Mouse (Mus musculus): Measurements from ENCODE around the gene Epha10.

DNA sequence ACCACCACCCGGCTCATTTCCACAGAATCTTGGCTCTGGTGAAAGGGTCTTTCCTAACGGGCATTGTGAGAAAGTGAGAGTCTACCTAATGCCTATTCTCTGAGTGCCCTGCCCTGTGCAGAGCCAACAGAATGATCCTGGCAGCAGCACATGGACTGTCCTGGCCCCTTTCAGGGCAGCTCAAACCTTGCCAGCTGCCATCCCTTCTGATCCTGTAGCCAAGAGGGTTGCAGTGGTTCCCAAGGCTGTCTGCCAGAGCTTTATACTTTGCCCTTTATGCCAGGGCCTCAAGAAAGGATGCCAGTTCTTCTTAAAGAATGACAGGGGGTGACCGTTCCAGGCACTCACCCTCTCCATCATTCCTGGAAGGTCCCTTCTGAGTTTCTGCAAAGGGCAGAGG, 68.8 kb downstream of the Epha10 start:
- TF ChIP-seq POLR2A (IDR thresholded peaks at IDR 0.05; ENCODE audit: borderline replicate concordance, control insufficient read depth, low read depth, low read length) (no peak), CTCF (IDR thresholded peaks at IDR 0.05; ENCODE audit: control insufficient read depth, insufficient read depth, low read length) (no peak)
